Mouse (Mus musculus): ENCODE data around the gene Ankle2.

DNA sequence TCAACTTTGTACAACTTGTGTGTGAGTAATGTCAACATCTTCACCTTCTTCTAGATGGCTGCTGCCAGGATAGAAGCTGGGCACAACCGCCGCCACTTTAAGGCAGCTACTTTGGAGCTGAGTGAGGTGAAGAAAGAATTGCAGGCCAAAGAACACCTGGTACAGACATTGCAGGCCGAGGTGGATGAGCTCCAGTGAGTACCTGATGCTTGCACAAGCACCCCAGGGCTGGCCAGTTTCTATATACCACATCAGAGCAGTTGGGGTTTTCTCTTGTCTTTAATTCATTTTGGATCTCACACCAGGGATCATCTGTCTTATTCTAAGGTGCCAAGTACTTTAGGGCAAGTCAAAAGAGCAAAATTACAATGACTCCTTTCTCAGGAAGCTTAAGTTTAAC, 14.0 kb upstream of the Ankle2 start:
- TF ChIP-seq CHD2 (IDR thresholded peaks at IDR 0.05; ENCODE audit: low read depth, low read length) (no peak), ZNF384 (IDR thresholded peaks at IDR 0.05; ENCODE audit: low read depth, low read length) (no peak)
